Mouse (Mus musculus): ENCODE measurements around the gene Echdc1.
A peak's percentile ranks its signal among the peaks of the same experiment; 100 is the strongest.

GRCm38 (mm10) chr10:29313064-29313638, at the start of gene Echdc1:
- TF ChIP-seq CTCF (conservative IDR thresholded peaks at IDR 0.05; ENCODE audit: insufficient read depth, insufficient read length, low read depth, low read length) (peak; percentile 84), POLR2A (IDR thresholded peaks at IDR 0.05; ENCODE audit: low read depth, low read length) (no peak)

Data from kidney, adult 2 months (tissue).